Mouse (Mus musculus): Measurements from ENCODE around the gene AC140267.1. TPM values are rescaled to one million over a fixed set of nuclear protein-coding genes. Genes with fewer than 3 reads are reported as not detected.

Gene AC140267.1
- polyA plus RNA-seq, 1 experiment from 2014 or later = not detected

- H3K27me3 ChIP-seq (replicated peaks; ENCODE audit: low read depth, poor library complexity, severe bottlenecking) = no peaks in the 10 kb centered on the region
- peaks cover 25% of the 10 kb centered on the region for H3K4me1 ChIP-seq
- H3K9me3 ChIP-seq = no peaks in the 10 kb centered on the region
- H3K27ac ChIP-seq (replicated peaks) = peak within 1 kb of the TSS; percentile 95
- peak; percentile 98 for DNase-seq (ENCODE audit: low spot score)
- WGBS = under 1% methylated on average over 67 of the region's 67 CpGs
- peaks cover 37% of the 10 kb centered on the region for H3K36me3 ChIP-seq (replicated peaks)
- peak within 1 kb of the TSS; percentile 83 for H3K4me3 ChIP-seq
These were observed 1.7 kb upstream of the AC140267.1 start, which contains the start of gene Mief1 for GRCm38 (mm10) chr15:80233733-80234509. Mief1 (plus strand) TSS chr15:80234018.

DNA sequence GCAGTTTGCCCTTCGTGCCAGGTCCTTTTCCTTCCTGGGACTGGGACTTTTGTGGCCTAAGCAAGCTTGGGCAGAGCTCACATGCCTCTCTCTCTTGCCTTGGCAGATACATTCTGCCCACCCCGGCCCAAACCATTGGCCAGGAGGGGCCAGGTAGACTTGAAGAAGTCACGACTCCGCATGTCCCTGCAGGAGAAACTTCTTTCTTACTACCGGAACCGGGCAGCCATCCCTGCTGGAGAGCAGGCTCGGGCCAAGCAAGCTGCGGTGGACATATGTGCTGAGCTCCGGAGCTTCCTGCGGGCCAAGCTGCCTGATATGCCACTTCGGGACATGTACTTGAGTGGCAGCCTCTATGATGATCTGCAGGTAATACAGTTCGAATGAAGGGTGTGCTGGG lies 12.5 kb downstream of the AC140267.1 start:
- no peak for DNase-seq (ENCODE audit: low spot score)
- no peaks in the 10 kb centered on the region for H3K27me3 ChIP-seq (replicated peaks; ENCODE audit: low read depth, poor library complexity, severe bottlenecking)
- 96% methylated on average over 12 of the region's 12 CpGs for WGBS
- peaks cover 95% of the 10 kb centered on the region for H3K36me3 ChIP-seq (replicated peaks)
- no peaks in the 10 kb centered on the region for H3K9me3 ChIP-seq
- no peak overlapping the region for H3K27ac ChIP-seq (replicated peaks)
- H3K4me1 ChIP-seq = peaks cover 6% of the 10 kb centered on the region
- no peak overlapping the region for H3K4me3 ChIP-seq

GRCm38 (mm10) chr15:80248596-80248995 lies 13.0 kb downstream of the AC140267.1 start:
- Histone ChIP-seq H3K36me3 (replicated peaks) (peaks cover 91% of the 10 kb centered on the region), H3K4me3 (no peak overlapping the region), H3K27ac (replicated peaks) (no peak overlapping the region), H3K9me3 (no peaks in the 10 kb centered on the region), H3K4me1 (peaks cover 11% of the 10 kb centered on the region), H3K27me3 (replicated peaks; ENCODE audit: low read depth, poor library complexity, severe bottlenecking) (no peaks in the 10 kb centered on the region)
- no peak for DNase-seq (ENCODE audit: low spot score)
- 96% methylated on average over 1 of the region's 1 CpGs for whole genome bisulfite sequencing

- WGBS = 94% methylated on average over 10 of the region's 10 CpGs
- DNase-seq (ENCODE audit: low spot score) = no peak
- Histone ChIP-seq H3K27ac (replicated peaks) (no peak overlapping the region), H3K27me3 (replicated peaks; ENCODE audit: low read depth, poor library complexity, severe bottlenecking) (no peaks in the 10 kb centered on the region), H3K36me3 (replicated peaks) (peaks cover 80% of the 10 kb centered on the region), H3K4me1 (peaks cover 22% of the 10 kb centered on the region), H3K9me3 (no peaks in the 10 kb centered on the region), H3K4me3 (no peak overlapping the region)
These were observed 14.0 kb downstream of the AC140267.1 start for GRCm38 (mm10) chr15:80249672-80250071.

DNA sequence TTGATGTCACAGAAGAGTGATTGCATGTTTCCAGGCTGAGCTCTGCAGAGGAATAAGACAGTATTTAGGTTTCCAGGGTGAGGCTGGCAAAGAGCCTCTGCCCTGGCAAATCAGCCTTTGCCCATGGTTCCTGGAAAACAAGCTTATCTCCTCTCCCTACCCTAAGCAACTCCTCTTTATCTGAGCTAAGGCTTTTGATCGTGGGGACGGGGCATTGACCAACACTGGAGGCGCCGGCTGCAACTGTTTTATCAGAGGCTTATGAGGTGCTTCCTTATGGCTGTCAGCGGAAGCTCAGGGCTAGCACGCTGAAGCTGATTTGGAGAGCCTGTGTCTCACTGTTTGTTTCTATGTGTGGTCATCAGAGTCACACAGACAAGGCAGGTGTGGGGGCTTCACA lies 15.0 kb downstream of the AC140267.1 start:
- Histone ChIP-seq H3K27me3 (replicated peaks; ENCODE audit: low read depth, poor library complexity, severe bottlenecking) (no peaks in the 10 kb centered on the region), H3K9me3 (no peaks in the 10 kb centered on the region), H3K36me3 (replicated peaks) (peaks cover 74% of the 10 kb centered on the region), H3K27ac (replicated peaks) (no peak overlapping the region), H3K4me3 (no peak overlapping the region), H3K4me1 (peaks cover 22% of the 10 kb centered on the region)
- no peak for DNase-seq (ENCODE audit: low spot score)
- 93% methylated on average over 6 of the region's 6 CpGs for WGBS

DNA sequence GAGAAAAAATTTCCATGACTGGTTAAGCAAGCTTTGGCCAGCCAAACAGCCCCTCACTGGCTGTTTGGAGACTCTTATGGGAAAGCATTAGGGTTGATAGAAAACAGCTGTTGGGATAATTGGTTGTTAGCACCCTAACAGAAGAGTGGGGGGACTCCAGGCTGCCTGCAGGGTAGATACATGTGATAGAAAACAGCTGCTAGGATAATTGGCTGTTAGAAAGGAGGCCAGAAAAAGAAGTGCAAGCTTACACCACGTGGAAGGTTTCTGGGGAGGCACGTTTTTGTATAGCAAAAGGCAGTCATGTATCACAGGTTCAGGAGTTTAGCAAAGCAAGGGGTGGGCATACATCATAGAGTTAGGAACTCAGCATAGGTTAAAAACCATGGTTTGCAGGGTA lies 17.9 kb downstream of the AC140267.1 start:
- peak; percentile 40 for DNase-seq (ENCODE audit: low spot score)
- H3K36me3 ChIP-seq (replicated peaks) = peaks cover 73% of the 10 kb centered on the region
- H3K4me1 ChIP-seq = peaks cover 45% of the 10 kb centered on the region
- no peaks in the 10 kb centered on the region for H3K9me3 ChIP-seq
- 26% methylated on average over 2 of the region's 2 CpGs for WGBS
- H3K27ac ChIP-seq (replicated peaks) = peak overlapping the region; percentile 100
- H3K4me3 ChIP-seq = 0 out of 2 replicates have a peak overlapping the region, but pooled peaks have one; percentile 100
- H3K27me3 ChIP-seq (replicated peaks; ENCODE audit: low read depth, poor library complexity, severe bottlenecking) = no peaks in the 10 kb centered on the region

GRCm38 (mm10) chr15:80254207-80254606 lies 18.6 kb downstream of the AC140267.1 start:
- DNase-seq (ENCODE audit: low spot score) = no peak
- peak overlapping the region; percentile 100 for H3K27ac ChIP-seq (replicated peaks)
- peaks cover 48% of the 10 kb centered on the region for H3K4me1 ChIP-seq
- H3K36me3 ChIP-seq (replicated peaks) = peaks cover 73% of the 10 kb centered on the region
- no peaks in the 10 kb centered on the region for H3K9me3 ChIP-seq
- peak overlapping the region; percentile 100 for H3K4me3 ChIP-seq
- 57% methylated on average over 6 of the region's 6 CpGs for WGBS
- no peaks in the 10 kb centered on the region for H3K27me3 ChIP-seq (replicated peaks; ENCODE audit: low read depth, poor library complexity, severe bottlenecking)

- WGBS = under 1% methylated on average over 62 of the region's 62 CpGs
- Histone ChIP-seq H3K36me3 (replicated peaks) (peaks cover 73% of the 10 kb centered on the region), H3K4me1 (peaks cover 54% of the 10 kb centered on the region), H3K9me3 (no peaks in the 10 kb centered on the region), H3K27me3 (replicated peaks; ENCODE audit: low read depth, poor library complexity, severe bottlenecking) (no peaks in the 10 kb centered on the region), H3K4me3 (peak within 1 kb of the TSS; percentile 100), H3K27ac (replicated peaks) (peak within 1 kb of the TSS; percentile 100)
- DNase-seq (ENCODE audit: low spot score) = peak; percentile 98
These were observed 19.4 kb downstream of the AC140267.1 start, which contains the start of gene Atf4 for GRCm38 (mm10) chr15:80254847-80255645. Atf4 (plus strand) TSS chr15:80255184.

DNA sequence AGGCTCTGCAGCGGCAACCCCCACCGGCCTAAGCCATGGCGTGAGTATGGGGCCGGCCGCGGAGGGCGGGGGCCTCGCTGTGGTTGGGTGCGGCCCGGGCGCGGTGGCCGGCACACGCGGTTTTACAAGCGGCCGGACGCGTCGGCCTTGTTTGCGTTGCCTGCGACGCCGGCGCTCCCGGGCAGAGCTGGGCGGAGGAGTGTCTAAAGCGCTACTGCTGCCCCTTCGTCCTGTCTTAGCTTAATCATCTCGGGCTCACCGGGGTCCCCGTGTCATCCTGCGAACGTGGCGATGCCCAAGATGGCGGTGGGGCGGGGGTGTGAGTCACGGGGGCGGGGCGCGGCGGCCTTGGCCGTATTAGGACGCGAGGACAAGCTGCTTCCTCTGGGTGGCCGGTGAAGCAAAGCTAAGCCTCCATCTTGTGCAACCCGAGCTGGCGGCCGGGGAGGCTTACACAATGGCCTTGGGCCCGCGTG lies 20.0 kb downstream of the AC140267.1 start:
- peak overlapping the region; percentile 100 for H3K27ac ChIP-seq (replicated peaks)
- peaks cover 73% of the 10 kb centered on the region for H3K36me3 ChIP-seq (replicated peaks)
- no peaks in the 10 kb centered on the region for H3K9me3 ChIP-seq
- H3K27me3 ChIP-seq (replicated peaks; ENCODE audit: low read depth, poor library complexity, severe bottlenecking) = no peaks in the 10 kb centered on the region
- peak overlapping the region; percentile 100 for H3K4me3 ChIP-seq
- peak; percentile 91 for DNase-seq (ENCODE audit: low spot score)
- peaks cover 59% of the 10 kb centered on the region for H3K4me1 ChIP-seq
- under 1% methylated on average over 51 of the region's 51 CpGs for WGBS

DNA sequence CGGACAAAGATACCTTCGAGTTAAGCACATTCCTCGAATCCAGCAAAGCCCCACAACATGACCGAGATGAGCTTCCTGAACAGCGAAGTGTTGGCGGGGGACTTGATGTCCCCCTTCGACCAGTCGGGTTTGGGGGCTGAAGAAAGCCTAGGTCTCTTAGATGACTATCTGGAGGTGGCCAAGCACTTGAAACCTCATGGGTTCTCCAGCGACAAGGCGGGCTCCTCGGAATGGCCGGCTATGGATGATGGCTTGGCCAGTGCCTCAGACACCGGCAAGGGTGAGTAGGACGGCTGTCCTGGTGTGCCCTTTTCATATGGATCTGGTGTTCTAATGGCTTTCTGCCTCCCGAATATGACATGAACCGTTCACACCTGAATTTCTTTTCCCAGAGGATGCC lies 20.6 kb downstream of the AC140267.1 start:
- WGBS = 10% methylated on average over 16 of the region's 16 CpGs
- Histone ChIP-seq H3K4me3 (peak overlapping the region; percentile 100), H3K9me3 (no peaks in the 10 kb centered on the region), H3K36me3 (replicated peaks) (peaks cover 73% of the 10 kb centered on the region), H3K4me1 (peaks cover 59% of the 10 kb centered on the region), H3K27me3 (replicated peaks; ENCODE audit: low read depth, poor library complexity, severe bottlenecking) (no peaks in the 10 kb centered on the region), H3K27ac (replicated peaks) (peak overlapping the region; percentile 100)
- peak; percentile 24 for DNase-seq (ENCODE audit: low spot score)

GRCm38 (mm10) chr15:80256656-80257601 lies 21.3 kb downstream of the AC140267.1 start:
- peaks cover 59% of the 10 kb centered on the region for H3K4me1 ChIP-seq
- peak overlapping the region; percentile 100 for H3K27ac ChIP-seq (replicated peaks)
- H3K4me3 ChIP-seq = peak overlapping the region; percentile 100
- H3K36me3 ChIP-seq (replicated peaks) = peaks cover 73% of the 10 kb centered on the region
- no peaks in the 10 kb centered on the region for H3K9me3 ChIP-seq
- no peak for DNase-seq (ENCODE audit: low spot score)
- no peaks in the 10 kb centered on the region for H3K27me3 ChIP-seq (replicated peaks; ENCODE audit: low read depth, poor library complexity, severe bottlenecking)
- 68% methylated on average over 12 of the region's 12 CpGs for WGBS

Measured in embryonic facial prominence, embryonic 10.5 days (tissue).